Mouse (Mus musculus): ENCODE data around the gene Xpo5. TPM values are rescaled to one million over a fixed set of nuclear protein-coding genes. Genes with fewer than 3 reads are reported as not detected.

Gene Xpo5
- total and polyA plus RNA-seq, 3 experiments: 44.7 to 56.3 (median 55.1) TPM

- dilution Hi-C loops (cut with MboI; ENCODE audit: extremely low pct_ligation_motif_present, extremely low pct_unique_long_range_greater_than_20kb, low sequenced_read_pairs): no loop called here
- Histone ChIP-seq H3K9me3 (replicated peaks; ENCODE audit: low read length) (no peaks in the 10 kb centered on the region), H3K4me3 (replicated peaks in 1 of 3; ENCODE audit: low read depth in 2 of 3, low read length in 2 of 3, poor library complexity in 1 of 3) (peak overlapping the region in 2 of 3 experiments; percentile 72 to 92), H3K4me2 (ENCODE audit: insufficient read depth, low read depth, poor library complexity, severe bottlenecking) (peak overlapping the region; percentile 77; the same call in 1 of the 2 replicates), H3K4me1 (ENCODE audit: control insufficient read depth in 1 of 2, insufficient read depth in 2 of 2) (peaks cover 2 to 31% of the 10 kb centered on the region in 2 experiments; a peak in 3 of 4 replicates), H3K27ac (ENCODE audit: insufficient read depth, low read depth) (no peak overlapping the region), H3K36me3 (replicated peaks in 1 of 2; ENCODE audit: control insufficient read depth in 1 of 2, insufficient read depth in 1 of 2, low read length in 1 of 2) (peaks cover 36 to 59% of the 10 kb centered on the region in 2 experiments), H3K79me2 (replicated peaks; ENCODE audit: control insufficient read depth, extremely low read depth, insufficient read depth, poor library complexity, severe bottlenecking) (peaks cover 59% of the 10 kb centered on the region), H3K9ac (ENCODE audit: insufficient read depth, low read depth) (peak overlapping the region; percentile 85; the same call in 1 of the 2 replicates), H3K27me3 (replicated peaks) (no peaks in the 10 kb centered on the region)
- no peak for TF ChIP-seq ETS1 (conservative IDR thresholded peaks at IDR 0.05; ENCODE audit: low read depth, low read length)
- TF ChIP-seq JUND (conservative IDR thresholded peaks at IDR 0.05; ENCODE audit: low read depth, low read length): no peak
- TF ChIP-seq MXI1 (IDR thresholded peaks at IDR 0.05; ENCODE audit: low read depth, low read length): 0 out of 2 replicates have a peak, but pooled peaks have one; percentile 22
- no peak for TF ChIP-seq MAFK (IDR thresholded peaks at IDR 0.05; ENCODE audit: insufficient replicate concordance, low read length)
- TF ChIP-seq TBP (conservative IDR thresholded peaks at IDR 0.05; ENCODE audit: low read depth, low read length): 0 out of 2 replicates have a peak, but pooled peaks have one; percentile 20
- 0 out of 2 replicates have a peak, but pooled peaks have one; percentile 14 for TF ChIP-seq NRF1 (IDR thresholded peaks at IDR 0.05; ENCODE audit: low read depth, low read length)
- no peak for TF ChIP-seq SMC3 (IDR thresholded peaks at IDR 0.05; ENCODE audit: low read depth, low read length)
- TF ChIP-seq SIN3A (IDR thresholded peaks at IDR 0.05; ENCODE audit: low read length): no peak; the same call in 1 of the 2 replicates
- TF ChIP-seq CTCF (conservative IDR thresholded peaks at IDR 0.05 in 1 of 2, IDR thresholded peaks at IDR 0.05 in 1 of 2; ENCODE audit: low read depth in 2 of 2, low read length in 2 of 2): no peak
- TF ChIP-seq POLR2AphosphoS2 (IDR thresholded peaks at IDR 0.05; ENCODE audit: low read depth, low read length): no peak
- TF ChIP-seq MYC (IDR thresholded peaks at IDR 0.05; ENCODE audit: low read depth, low read length): 0 out of 2 replicates have a peak, but pooled peaks have one; percentile 16
- no peak for TF ChIP-seq IRF4 (IDR thresholded peaks at IDR 0.05; ENCODE audit: low read depth, low read length)
- in situ Hi-C loops (cut with MboI; ENCODE audit: low pct_ligation_motif_present, low pct_unique_long_range_greater_than_20kb, low sequenced_read_pairs): loop anchor here (5.0 kb wide), 1 partner anchor 36 kb away; no protein-coding TSS in a partner anchor
- peak; percentile 61 for DNase-seq (ENCODE audit: extremely low read depth)
These were observed 1.4 kb upstream of the Xpo5 start for GRCm38 (mm10) chr17:46201151-46201550.

DNA sequence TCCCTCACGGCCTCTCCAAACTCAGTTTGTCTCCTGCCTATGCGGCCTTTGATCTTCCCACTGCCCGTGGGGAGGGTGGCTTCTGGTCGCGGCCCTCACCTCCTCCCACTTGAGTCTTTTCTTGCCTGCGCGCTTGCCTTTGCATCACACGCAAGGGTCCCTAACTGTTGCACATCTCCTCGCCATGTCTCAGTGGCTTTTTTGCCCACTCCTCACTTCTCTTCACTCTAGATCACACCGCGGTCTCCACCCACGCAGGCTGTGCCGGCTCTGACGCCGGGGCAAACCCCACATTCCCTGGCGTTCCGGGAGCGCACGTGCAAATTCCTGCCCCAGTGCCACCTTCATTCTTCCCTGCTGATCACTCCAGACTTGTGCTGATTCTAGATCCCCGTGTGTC, 496 bp downstream of the Xpo5 start:
- H3K36me3 ChIP-seq (replicated peaks in 1 of 2; ENCODE audit: control insufficient read depth in 1 of 2, insufficient read depth in 1 of 2, low read length in 1 of 2): peaks cover 41 to 59% of the 10 kb centered on the region in 2 experiments
- H3K4me2 ChIP-seq (ENCODE audit: insufficient read depth, low read depth, poor library complexity, severe bottlenecking): peak overlapping the region; percentile 39; the same call in 1 of the 2 replicates
- H3K4me3 ChIP-seq (replicated peaks in 1 of 3; ENCODE audit: low read depth in 2 of 3, low read length in 2 of 3, poor library complexity in 1 of 3): peak overlapping the region; percentile 91 to 93 (median 92)
- in situ Hi-C loops (cut with MboI; ENCODE audit: low pct_ligation_motif_present, low pct_unique_long_range_greater_than_20kb, low sequenced_read_pairs) (loop anchor here (5.0 kb wide), 1 partner anchor 34 kb away; no protein-coding TSS in a partner anchor), dilution Hi-C loops (cut with MboI; ENCODE audit: extremely low pct_ligation_motif_present, extremely low pct_unique_long_range_greater_than_20kb, low sequenced_read_pairs) (no loop called here)
- peak overlapping the region; percentile 74 for H3K9ac ChIP-seq (ENCODE audit: insufficient read depth, low read depth)
- no peaks in the 10 kb centered on the region for H3K27me3 ChIP-seq (replicated peaks)
- peaks cover 63% of the 10 kb centered on the region for H3K79me2 ChIP-seq (replicated peaks; ENCODE audit: control insufficient read depth, extremely low read depth, insufficient read depth, poor library complexity, severe bottlenecking)
- no peak for TF ChIP-seq KAT2A (IDR thresholded peaks at IDR 0.05; ENCODE audit: insufficient replicate concordance, low read length)
- TF ChIP-seq ZC3H11A (IDR thresholded peaks at IDR 0.05; ENCODE audit: low read depth, low read length): no peak
- peak; percentile 59 for TF ChIP-seq MXI1 (IDR thresholded peaks at IDR 0.05; ENCODE audit: low read depth, low read length)
- TF ChIP-seq MYC (IDR thresholded peaks at IDR 0.05; ENCODE audit: low read depth, low read length): 0 out of 2 replicates have a peak, but pooled peaks have one; percentile 67
- TF ChIP-seq BHLHE40 (IDR thresholded peaks at IDR 0.05; ENCODE audit: low read depth, low read length): peak; percentile 82
- no peak for TF ChIP-seq SIN3A (IDR thresholded peaks at IDR 0.05; ENCODE audit: low read length)
- TF ChIP-seq ELF1 (IDR thresholded peaks at IDR 0.05; ENCODE audit: low read depth, low read length): no peak
- H3K9me3 ChIP-seq (replicated peaks; ENCODE audit: low read length): no peaks in the 10 kb centered on the region
- no peak for DNase-seq (ENCODE audit: extremely low read depth)
- peak overlapping the region; percentile 57 for H3K27ac ChIP-seq (ENCODE audit: insufficient read depth, low read depth)
- peaks cover 2 to 31% of the 10 kb centered on the region in 2 experiments; a peak in 3 of 4 replicates for H3K4me1 ChIP-seq (ENCODE audit: control insufficient read depth in 1 of 2, insufficient read depth in 2 of 2)

Data from CH12.LX (cell line).